Mouse (Mus musculus) liver, postnatal 0 days (tissue): Measurements from ENCODE around the gene Zfp579. TPM values are rescaled to one million over a fixed set of nuclear protein-coding genes. Genes with fewer than 3 reads are reported as not detected.

Experiments used
- ATAC-seq: fragments of 200-750 bp; cut with Nextera tagmentation; 2 replicates; pipeline ENCODE4 v1.8.0; 2017; ENCODE audit warnings: mild to moderate bottlenecking, moderate library complexity
- DNase-seq: peaks from one replicate; pipeline ENCODE4 v3.0.0-alpha.2; 2016
- H3K27ac ChIP-seq: fragments of 300-500 bp; sonication (generic); 2 replicates; pipeline ENCODE4 v1.5.1; 2014; ENCODE audit warnings: antibody characterized with exemption, moderate library complexity, mild to moderate bottlenecking, low read depth
- H3K27me3 ChIP-seq: fragments of 300-500 bp; sonication (generic); 2 replicates; pipeline ENCODE4 v1.6.1; 2014; ENCODE audit warnings: low read length, control low read depth, mixed read lengths; ENCODE audit not compliant: insufficient read depth
- H3K36me3 ChIP-seq: fragments of 300-500 bp; sonication (generic); replicated peaks from 2 replicates; pipeline ENCODE4 v1.6.1; 2014; ENCODE audit warnings: mild to moderate bottlenecking, control low read depth, low read length, moderate library complexity, mixed read lengths; ENCODE audit not compliant: insufficient read depth
- H3K4me1 ChIP-seq: fragments of 300-500 bp; sonication (generic); 2 replicates; pipeline ENCODE4 v1.6.1; 2014; ENCODE audit warnings: antibody characterized with exemption, mild to moderate bottlenecking, control low read depth; ENCODE audit not compliant: insufficient read depth
- H3K4me2 ChIP-seq: fragments of 300-500 bp; sonication (generic); 2 replicates; pipeline ENCODE4 v1.6.1; 2014; ENCODE audit warnings: low read depth, mild to moderate bottlenecking, low read length, moderate library complexity, mixed read lengths
- H3K4me3 ChIP-seq: fragments of 300-500 bp; sonication (generic); 2 replicates; pipeline ENCODE4 v1.5.1; 2014; ENCODE audit warnings: low read depth, low read length
- H3K9ac ChIP-seq: fragments of 300-500 bp; sonication (generic); replicated peaks from 2 replicates; pipeline ENCODE4 v1.6.1; 2014; ENCODE audit warnings: mild to moderate bottlenecking, moderate library complexity
- H3K9me3 ChIP-seq: fragments of 300-500 bp; sonication (generic); 2 replicates; pipeline ENCODE4 v1.6.1; 2016; ENCODE audit warnings: mild to moderate bottlenecking, control low read depth, low read length, mixed read lengths
- CTCF ChIP-seq: sonication (generic); IDR thresholded peaks from 2 replicates; pipeline ENCODE4 v1.5.1; 2016; ENCODE audit warnings: antibody characterized with exemption, low read depth
- EP300 ChIP-seq: IDR thresholded peaks from 2 replicates; pipeline ENCODE4 v1.6.1; 2016; ENCODE audit warnings: antibody characterized with exemption, low read depth, mild to moderate bottlenecking
- WGBS: fragments of 180-500 bp; shearing (Covaris S2); extraction: QIAGEN DNeasy Blood & Tissue Kit; methylation state at CpG from one replicate; pipeline ENCODE4 v1.1.7; 2014; ENCODE audit not compliant: insufficient replicate concordance; 5-methylcytosine and 5-hydroxymethylcytosine counted together
- polyA plus RNA-seq: library from polyadenylated mRNA; unstranded; fragments of >200 nt; fragmentation: Nextera tagmentation; extraction: Ambion mirVana; gene quantifications from 2 replicates; pipeline ENCODE4 v1.2.1, GENCODE M21; 2015

The Zfp579 gene
- polyA plus RNA-seq, 1 experiment from 2014 or later: 3.2 TPM

DNA sequence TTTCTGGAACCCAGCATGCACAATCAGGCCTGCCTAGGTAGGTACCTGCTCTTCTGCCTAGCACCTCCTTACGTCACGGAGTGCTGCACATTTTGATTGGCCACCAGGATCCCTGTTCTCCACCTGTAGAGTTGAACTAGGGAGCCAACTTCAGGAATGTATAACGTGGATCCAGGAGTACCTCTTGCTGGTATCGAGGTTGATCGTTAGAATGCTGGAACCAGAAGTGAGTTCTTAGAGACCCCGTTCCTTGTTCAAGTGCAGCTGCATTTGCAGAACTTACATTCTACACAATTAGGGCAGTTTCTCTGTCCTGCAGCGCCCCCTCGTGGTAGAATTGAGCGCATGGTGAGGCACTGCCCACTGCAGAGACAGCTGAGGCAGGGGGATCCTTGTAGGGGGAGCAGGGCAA, 55.9 kb downstream of the Zfp579 start:
- H3K27me3 ChIP-seq: no peaks in the 10 kb centered on the region
- H3K27ac ChIP-seq: no peak overlapping the region
- no peak overlapping the region for H3K4me3 ChIP-seq
- H3K4me1 ChIP-seq: peaks cover 2% of the 10 kb centered on the region; the same call in 1 of the 2 replicates
- H3K36me3 ChIP-seq: no peaks in the 10 kb centered on the region
- no peak overlapping the region for H3K4me2 ChIP-seq
- no peak for TF ChIP-seq EP300
- TF ChIP-seq CTCF: peak; percentile 94
- H3K9me3 ChIP-seq: no peaks in the 10 kb centered on the region
- ATAC-seq: peak; percentile 73
- 18% methylated on average over 9 of the region's 9 CpGs for WGBS
- peak; percentile 87 for DNase-seq
- no peak overlapping the region for H3K9ac ChIP-seq

DNA sequence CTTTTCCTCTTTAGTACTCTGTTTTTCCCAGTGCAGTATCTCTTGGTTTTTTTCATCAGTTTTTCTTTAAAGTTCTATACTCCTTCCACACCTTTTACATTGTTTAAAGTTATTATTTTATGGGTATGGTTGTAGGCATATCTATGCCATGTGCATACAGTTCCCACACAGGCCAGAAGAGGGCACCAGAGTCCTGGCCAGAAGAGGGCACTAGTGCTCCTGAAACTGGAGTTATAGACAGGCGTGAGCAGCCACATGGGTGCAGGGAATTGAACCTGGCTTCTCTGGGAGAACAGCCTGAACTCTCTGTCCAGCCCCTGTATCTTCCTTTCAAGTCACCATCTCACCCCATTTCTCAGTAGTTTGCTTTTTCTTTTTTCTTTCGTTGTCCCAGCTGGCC, 57.5 kb downstream of the Zfp579 start:
- Histone ChIP-seq H3K36me3 (no peaks in the 10 kb centered on the region), H3K27me3 (no peaks in the 10 kb centered on the region), H3K9ac (no peak overlapping the region), H3K4me2 (no peak overlapping the region), H3K4me1 (peaks cover 2% of the 10 kb centered on the region; the same call in 1 of the 2 replicates), H3K27ac (no peak overlapping the region), H3K4me3 (no peak overlapping the region), H3K9me3 (no peaks in the 10 kb centered on the region)
- DNase-seq: peak; percentile 81
- ATAC-seq: no peak
- TF ChIP-seq EP300 (no peak), CTCF (peak; percentile 95)
- 49% methylated on average over 2 of the region's 2 CpGs for WGBS

DNA sequence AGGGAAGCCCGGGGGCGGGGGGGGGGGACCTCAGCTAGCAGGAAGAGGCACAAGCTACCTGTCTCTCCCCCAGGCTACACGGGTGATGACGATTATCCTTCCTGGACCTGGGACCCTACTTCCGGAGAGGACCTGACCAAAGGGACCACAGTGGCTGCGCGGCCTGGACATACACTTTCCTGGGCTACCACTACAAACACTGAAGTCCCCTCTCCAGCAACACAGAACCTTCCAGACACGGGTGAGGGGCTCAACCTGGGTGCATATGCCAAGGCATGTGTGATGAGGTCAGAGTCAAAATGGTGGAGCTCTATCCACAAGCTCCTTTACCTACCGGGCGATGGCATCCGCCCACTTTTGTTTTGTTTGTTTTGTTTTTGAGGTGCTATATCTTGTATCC, 58.6 kb downstream of the Zfp579 start:
- no peaks in the 10 kb centered on the region for H3K4me1 ChIP-seq
- H3K4me2 ChIP-seq: no peak overlapping the region
- H3K9me3 ChIP-seq: no peaks in the 10 kb centered on the region
- H3K27me3 ChIP-seq: no peaks in the 10 kb centered on the region
- TF ChIP-seq EP300 (no peak), CTCF (no peak)
- no peaks in the 10 kb centered on the region for H3K36me3 ChIP-seq
- ATAC-seq (no peak), DNase-seq (no peak)
- no peak overlapping the region for H3K27ac ChIP-seq
- 57% methylated on average over 10 of the region's 11 CpGs for WGBS
- H3K9ac ChIP-seq: no peak overlapping the region
- H3K4me3 ChIP-seq: no peak overlapping the region

DNA sequence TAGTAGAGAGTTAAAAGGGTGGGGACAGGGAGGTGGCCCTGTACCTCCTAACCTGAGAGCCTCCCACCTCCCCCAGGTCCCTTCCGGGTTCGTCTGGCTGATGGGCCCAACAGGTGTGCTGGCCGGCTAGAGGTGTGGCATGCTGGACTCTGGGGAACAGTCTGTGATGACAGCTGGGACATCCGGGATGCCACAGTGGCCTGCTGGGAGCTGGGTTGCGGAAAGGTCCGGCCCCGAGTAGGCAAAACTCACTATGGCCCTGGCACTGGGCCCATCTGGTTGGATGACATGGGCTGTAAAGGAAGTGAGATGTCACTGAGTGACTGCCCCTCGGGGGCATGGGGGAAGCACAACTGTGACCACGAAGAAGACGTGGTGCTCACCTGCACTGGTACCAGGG, 59.1 kb downstream of the Zfp579 start:
- Histone ChIP-seq H3K9me3 (no peaks in the 10 kb centered on the region), H3K4me2 (no peak overlapping the region), H3K27me3 (no peaks in the 10 kb centered on the region), H3K27ac (no peak overlapping the region), H3K4me3 (no peak overlapping the region), H3K9ac (no peak overlapping the region), H3K4me1 (no peaks in the 10 kb centered on the region), H3K36me3 (no peaks in the 10 kb centered on the region)
- ATAC-seq (no peak), DNase-seq (no peak)
- WGBS: 63% methylated on average over 10 of the region's 10 CpGs
- no peak for TF ChIP-seq CTCF
- no peak for TF ChIP-seq EP300

DNA sequence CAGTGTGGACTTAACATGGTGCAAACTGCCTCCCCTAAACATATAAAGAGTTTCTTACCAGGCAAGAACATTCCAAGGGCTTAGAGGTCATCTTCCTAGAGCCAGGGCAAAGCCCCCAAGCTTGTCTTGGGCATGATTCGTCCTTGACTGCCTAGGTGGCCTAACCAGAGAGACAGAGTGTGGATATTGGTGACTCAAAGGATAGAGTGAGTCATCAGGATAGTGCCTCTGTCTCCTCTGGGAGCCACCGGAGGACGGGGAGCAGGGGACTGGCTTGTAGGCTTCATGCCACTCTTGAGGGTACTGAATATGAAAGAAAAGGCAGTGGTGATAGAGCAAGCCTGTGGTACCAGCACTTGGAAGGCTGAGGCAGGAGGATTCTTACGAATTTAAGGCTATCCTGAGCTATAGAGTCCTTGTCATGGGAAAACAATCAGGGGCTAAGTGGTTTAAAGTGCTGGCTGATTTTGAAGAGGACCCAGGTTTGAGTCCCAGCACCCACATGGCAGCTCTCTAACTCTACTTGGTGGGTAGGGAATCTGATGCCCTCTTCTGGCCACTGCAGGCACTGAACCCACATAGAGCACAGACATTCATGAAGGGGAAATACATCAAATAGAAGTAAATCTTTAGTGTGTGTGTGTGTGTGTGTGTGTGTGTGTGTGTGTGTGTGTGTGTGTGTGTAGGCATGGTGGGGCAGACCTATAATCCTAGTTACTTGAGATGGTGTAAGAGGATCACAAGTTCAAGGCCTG, 61.6 kb downstream of the Zfp579 start:
- ATAC-seq (no peak), DNase-seq (no peak)
- H3K27me3 ChIP-seq: no peaks in the 10 kb centered on the region
- no peak overlapping the region for H3K9ac ChIP-seq
- 69% methylated on average over 4 of the region's 4 CpGs for WGBS
- no peaks in the 10 kb centered on the region for H3K36me3 ChIP-seq
- H3K9me3 ChIP-seq: no peaks in the 10 kb centered on the region
- H3K4me3 ChIP-seq: no peak overlapping the region
- H3K4me2 ChIP-seq: no peak overlapping the region
- H3K4me1 ChIP-seq: no peaks in the 10 kb centered on the region
- no peak overlapping the region for H3K27ac ChIP-seq
- no peak for TF ChIP-seq EP300
- TF ChIP-seq CTCF: peak; percentile 31

Other genes starting within 250 kb of the Zfp579 start
- 63.8 and 68.7 TPM in 2 replicates for gene Cox6b2, start 243.1 kb downstream of the Zfp579 start, polyA plus RNA-seq
- not detected in 2 replicates for gene Fam71e2, start 224.9 kb downstream of the Zfp579 start, polyA plus RNA-seq
- gene Il11, start 213.3 kb downstream of the Zfp579 start, polyA plus RNA-seq: 0.07 TPM in 1 of 2 replicates, not detected in the other
- gene Tmem190, start 213.2 kb downstream of the Zfp579 start, polyA plus RNA-seq: 0.34 TPM in 1 of 2 replicates, not detected in the other
- 23.6 and 24.2 TPM in 2 replicates for gene Tmem238, start 206.5 kb downstream of the Zfp579 start, polyA plus RNA-seq
- 280 and 288 TPM in 2 replicates for gene Rpl28, start 203.3 kb downstream of the Zfp579 start, polyA plus RNA-seq
- 135 and 139 TPM in 2 replicates for gene Ube2s, start 183.6 kb downstream of the Zfp579 start, polyA plus RNA-seq
- not detected in 2 replicates for gene Shisa7, start 151.5 kb downstream of the Zfp579 start, polyA plus RNA-seq
- gene Isoc2b, start 125.9 kb downstream of the Zfp579 start, polyA plus RNA-seq: 8.0 and 8.3 TPM in 2 replicates
- gene Isoc2a, start 119.0 kb downstream of the Zfp579 start, polyA plus RNA-seq: 2.3 and 2.4 TPM in 2 replicates
- gene Gm36210, start 89.6 kb downstream of the Zfp579 start, polyA plus RNA-seq: not detected in 2 replicates
- gene Zfp628, start 80.9 kb downstream of the Zfp579 start, polyA plus RNA-seq: 0.90 and 1.0 TPM in 2 replicates
- 0.09 and 0.20 TPM in 2 replicates for gene Nat14, start 74.1 kb downstream of the Zfp579 start, polyA plus RNA-seq
- 0.06 TPM in 2 replicates for gene Ssc5d, start 70.4 kb downstream of the Zfp579 start, polyA plus RNA-seq
- gene Sbk2, start 31.8 kb downstream of the Zfp579 start, polyA plus RNA-seq: 0.09 TPM in 1 of 2 replicates, not detected in the other
- gene Sbk3, start 25.0 kb downstream of the Zfp579 start, polyA plus RNA-seq: not detected in 2 replicates
- gene Zfp524, start 18.3 kb upstream of the Zfp579 start, polyA plus RNA-seq: 9.1 and 10.4 TPM in 2 replicates
- 9.6 and 10.1 TPM in 2 replicates for gene Fiz1, start 18.5 kb upstream of the Zfp579 start, polyA plus RNA-seq
- gene Gm44973, start 19.3 kb upstream of the Zfp579 start, polyA plus RNA-seq: 1.8 and 2.1 TPM in 2 replicates
- 1.2 and 1.3 TPM in 2 replicates for gene Zfp865, start 24.2 kb upstream of the Zfp579 start, polyA plus RNA-seq
- gene Ccdc106, start 24.4 kb upstream of the Zfp579 start, polyA plus RNA-seq: 0.12 TPM in 1 of 2 replicates, not detected in the other
- gene 4632433K11Rik, start 38.0 kb upstream of the Zfp579 start, polyA plus RNA-seq: not detected in 2 replicates
- gene Zfp784, start 42.3 kb upstream of the Zfp579 start, polyA plus RNA-seq: 1.9 and 2.4 TPM in 2 replicates
- 3.2 and 4.4 TPM in 2 replicates for gene Zfp580, start 55.4 kb upstream of the Zfp579 start, polyA plus RNA-seq
- gene U2af2, start 66.0 kb upstream of the Zfp579 start, polyA plus RNA-seq: 34.7 and 36.8 TPM in 2 replicates
- gene Epn1, start 84.1 kb upstream of the Zfp579 start, polyA plus RNA-seq: 34.7 and 38.0 TPM in 2 replicates
- not detected in 2 replicates for gene Rfpl4, start 120.8 kb upstream of the Zfp579 start, polyA plus RNA-seq
- 0.42 and 0.78 TPM in 2 replicates for gene Rasl2-9, start 129.8 kb upstream of the Zfp579 start, polyA plus RNA-seq
- not detected in 2 replicates for gene Vmn1r55, start 153.5 kb upstream of the Zfp579 start, polyA plus RNA-seq
- gene Vmn1r56, start 200.6 kb upstream of the Zfp579 start, polyA plus RNA-seq: not detected in 2 replicates
- gene Vmn1r57, start 222.3 kb upstream of the Zfp579 start, polyA plus RNA-seq: not detected in 2 replicates